Mouse (Mus musculus) embryonic facial prominence, embryonic 13.5 days (tissue): Measurements from ENCODE around the gene Cnih3. TPM values are rescaled to one million over a fixed set of nuclear protein-coding genes. Genes with fewer than 3 reads are reported as not detected.
A peak's percentile ranks its signal among the peaks of the same experiment; 100 is the strongest.

Experiments
- ATAC-seq: fragments of 200-750 bp; cut with Nextera tagmentation; 2 replicates; pipeline ENCODE4 v1.8.0; 2017; ENCODE audit warnings: low read depth; ENCODE audit not compliant: insufficient number of reproducible peaks, insufficient read depth, low FRiP score, low TSS enrichment
- H3K27ac ChIP-seq: fragments of 300-500 bp; sonication (generic); 2 replicates; pipeline ENCODE4 v1.5.1; 2015; ENCODE audit warnings: moderate library complexity, mild to moderate bottlenecking, inconsistent platforms
- H3K27me3 ChIP-seq: fragments of 300-500 bp; sonication (generic); 2 replicates; pipeline ENCODE4 v1.6.1; 2015; ENCODE audit warnings: mild to moderate bottlenecking, inconsistent platforms
- H3K36me3 ChIP-seq: fragments of 300-500 bp; sonication (generic); 2 replicates; pipeline ENCODE4 v1.6.1; 2015; ENCODE audit warnings: mild to moderate bottlenecking, inconsistent platforms
- H3K4me1 ChIP-seq: fragments of 300-500 bp; sonication (generic); 2 replicates; pipeline ENCODE4 v1.6.1; 2015; ENCODE audit warnings: inconsistent platforms
- H3K4me2 ChIP-seq: fragments of 300-500 bp; sonication (generic); 2 replicates; pipeline ENCODE4 v1.6.1; 2015; ENCODE audit warnings: moderate library complexity, mild to moderate bottlenecking, inconsistent platforms
- H3K4me3 ChIP-seq: fragments of 300-500 bp; sonication (generic); 2 replicates; pipeline ENCODE4 v1.5.1; 2015; ENCODE audit warnings: mild to moderate bottlenecking, inconsistent platforms
- H3K9ac ChIP-seq: fragments of 300-500 bp; sonication (generic); 2 replicates; pipeline ENCODE4 v1.6.1; 2015; ENCODE audit warnings: mild to moderate bottlenecking, inconsistent platforms
- H3K9me3 ChIP-seq: fragments of 300-500 bp; sonication (generic); 2 replicates; pipeline ENCODE4 v1.6.1; 2016; ENCODE audit warnings: inconsistent platforms
- WGBS: fragments of 180-500 bp; shearing (Covaris S2); methylation state at CpG from one replicate; pipeline ENCODE4 v1.1.7; 2015; ENCODE audit warnings: mixed read lengths; 5-methylcytosine and 5-hydroxymethylcytosine counted together
- polyA plus RNA-seq: library from polyadenylated mRNA; unstranded; fragments of >200 nt; fragmentation: Nextera tagmentation; extraction: Ambion mirVana; gene quantifications from 2 replicates; pipeline ENCODE4 v1.2.1, GENCODE M21; 2015

Gene Cnih3
- polyA plus RNA-seq, 1 experiment from 2014 or later, result 0.97 TPM

- Histone ChIP-seq H3K4me3 (no peak overlapping the region), H3K27ac (no peak overlapping the region)
Measured at GRCm38 (mm10) chr1:181433263-181433662, 80.8 kb downstream of the Cnih3 start.

DNA sequence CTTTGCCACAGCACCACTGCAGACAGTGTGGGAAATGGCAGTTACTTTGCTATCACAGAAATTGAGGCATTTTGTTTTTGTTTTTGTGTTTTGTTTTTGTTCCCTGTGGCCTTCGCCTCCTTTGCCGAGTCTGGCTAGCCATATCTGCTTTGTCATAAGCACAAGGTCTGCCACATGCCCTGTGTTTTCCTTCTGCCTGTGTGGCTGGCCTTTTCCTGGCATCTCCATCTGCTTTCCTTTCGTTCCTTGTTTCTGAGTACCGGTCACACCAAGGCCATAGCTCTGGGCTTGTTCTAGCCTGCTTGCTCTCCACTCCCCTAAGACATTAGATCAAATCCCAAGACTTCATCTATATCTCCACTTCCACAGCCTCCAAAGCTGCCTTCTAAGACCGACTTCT, 83.0 kb downstream of the Cnih3 start:
- 0 out of 2 replicates have a peak, but pooled peaks cover 4% of the 10 kb centered on the region for H3K4me1 ChIP-seq
- no peaks in the 10 kb centered on the region for H3K36me3 ChIP-seq
- 75% methylated on average over 5 of the region's 5 CpGs for WGBS
- no peak overlapping the region for H3K4me3 ChIP-seq
- H3K27ac ChIP-seq, result no peak overlapping the region
- H3K9me3 ChIP-seq, result no peaks in the 10 kb centered on the region
- H3K27me3 ChIP-seq, result no peaks in the 10 kb centered on the region
- no peak overlapping the region for H3K4me2 ChIP-seq
- no peak overlapping the region for H3K9ac ChIP-seq
- no peak for ATAC-seq

More at GRCm38 (mm10) chr1:181433263-181433662, 80.8 kb downstream of the Cnih3 start:
- WGBS, result 72% methylated on average over 5 of the region's 5 CpGs
- no peaks in the 10 kb centered on the region for H3K36me3 ChIP-seq
- no peak overlapping the region for H3K4me2 ChIP-seq
- H3K9me3 ChIP-seq, result no peaks in the 10 kb centered on the region
- 0 out of 2 replicates have a peak, but pooled peaks cover 4% of the 10 kb centered on the region for H3K4me1 ChIP-seq
- no peaks in the 10 kb centered on the region for H3K27me3 ChIP-seq
- no peak for ATAC-seq
- no peak overlapping the region for H3K9ac ChIP-seq

GRCm38 (mm10) chr1:181440982-181441603, 88.7 kb downstream of the Cnih3 start:
- Histone ChIP-seq H3K36me3 (no peaks in the 10 kb centered on the region), H3K4me3 (no peak overlapping the region), H3K4me2 (no peak overlapping the region), H3K27ac (peak overlapping the region; percentile 78), H3K4me1 (peaks cover 23% of the 10 kb centered on the region), H3K9ac (no peak overlapping the region), H3K27me3 (no peaks in the 10 kb centered on the region), H3K9me3 (no peaks in the 10 kb centered on the region)
- no peak for ATAC-seq
- WGBS, result 75% methylated on average over 8 of the region's 8 CpGs

DNA sequence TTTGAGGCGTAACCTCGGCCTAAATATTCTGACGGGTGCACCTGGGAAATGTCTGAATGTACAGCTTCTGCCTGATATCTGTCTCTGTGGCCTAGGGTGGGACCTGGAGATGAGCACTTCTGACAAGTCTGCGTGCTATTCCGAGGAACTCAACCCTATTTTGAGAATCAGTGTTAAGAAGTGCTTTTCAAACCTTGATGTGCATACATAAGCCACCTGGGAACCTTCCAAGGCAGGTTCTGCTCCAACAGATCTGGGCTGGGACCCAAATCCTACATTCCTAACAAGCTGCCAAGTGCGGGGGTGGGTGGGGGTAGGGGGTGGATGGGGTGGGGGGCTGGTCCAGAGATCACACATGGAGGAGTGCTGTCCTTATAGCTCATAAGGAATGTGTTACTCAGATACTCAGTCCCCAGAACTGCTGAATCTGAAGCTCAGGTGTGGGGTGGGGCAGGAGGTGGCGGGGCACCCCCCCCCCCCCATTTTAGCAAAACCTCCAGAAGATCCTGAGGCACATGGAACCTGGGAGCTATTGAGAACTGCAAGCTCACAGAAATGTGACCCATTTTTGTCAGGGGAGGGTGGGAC, 89.3 kb downstream of the Cnih3 start:
- ATAC-seq, result no peak
- WGBS, result 76% methylated on average over 7 of the region's 7 CpGs
- Histone ChIP-seq H3K4me1 (peaks cover 27% of the 10 kb centered on the region), H3K4me2 (no peak overlapping the region), H3K9me3 (no peaks in the 10 kb centered on the region), H3K27ac (peak overlapping the region; percentile 78), H3K36me3 (no peaks in the 10 kb centered on the region), H3K9ac (no peak overlapping the region), H3K27me3 (no peaks in the 10 kb centered on the region), H3K4me3 (no peak overlapping the region)

GRCm38 (mm10) chr1:181445041-181445440, 92.6 kb downstream of the Cnih3 start:
- ATAC-seq, result no peak
- 94% methylated on average over 5 of the region's 5 CpGs for WGBS

GRCm38 (mm10) chr1:181445630-181446257, 93.3 kb downstream of the Cnih3 start:
- no peak overlapping the region for H3K4me3 ChIP-seq
- H3K27ac ChIP-seq, result peak overlapping the region; percentile 64; the same call in 1 of the 2 replicates
- no peak overlapping the region for H3K9ac ChIP-seq
- no peak overlapping the region for H3K4me2 ChIP-seq
- no peaks in the 10 kb centered on the region for H3K27me3 ChIP-seq
- H3K36me3 ChIP-seq, result no peaks in the 10 kb centered on the region
- ATAC-seq, result no peak
- H3K9me3 ChIP-seq, result no peaks in the 10 kb centered on the region
- 64% methylated on average over 1 of the region's 1 CpGs for WGBS
- H3K4me1 ChIP-seq, result peaks cover 30% of the 10 kb centered on the region

More at GRCm38 (mm10) chr1:181445041-181445440, 92.6 kb downstream of the Cnih3 start:
- Histone ChIP-seq H3K4me3 (no peak overlapping the region), H3K36me3 (no peaks in the 10 kb centered on the region), H3K9me3 (no peaks in the 10 kb centered on the region), H3K9ac (no peak overlapping the region), H3K27me3 (no peaks in the 10 kb centered on the region), H3K4me2 (no peak overlapping the region), H3K27ac (no peak overlapping the region), H3K4me1 (peaks cover 31% of the 10 kb centered on the region)

GRCm38 (mm10) chr1:181446591-181447114, 94.2 kb downstream of the Cnih3 start:
- Histone ChIP-seq H3K4me3 (no peak overlapping the region), H3K27ac (peak overlapping the region; percentile 2; the same call in 1 of the 2 replicates), H3K9me3 (no peaks in the 10 kb centered on the region), H3K9ac (no peak overlapping the region), H3K27me3 (no peaks in the 10 kb centered on the region), H3K4me1 (peaks cover 22% of the 10 kb centered on the region), H3K4me2 (no peak overlapping the region), H3K36me3 (no peaks in the 10 kb centered on the region)
- 0 out of 2 replicates have a peak, but pooled peaks have one; percentile 38 for ATAC-seq
- WGBS, result 71% methylated on average over 6 of the region's 6 CpGs

GRCm38 (mm10) chr1:181447576-181447975, 95.1 kb downstream of the Cnih3 start:
- no peak overlapping the region for H3K4me2 ChIP-seq
- no peak overlapping the region for H3K9ac ChIP-seq
- no peaks in the 10 kb centered on the region for H3K27me3 ChIP-seq
- WGBS, result 85% methylated on average over 4 of the region's 4 CpGs
- no peak overlapping the region for H3K27ac ChIP-seq
- H3K4me1 ChIP-seq, result peaks cover 15% of the 10 kb centered on the region
- H3K36me3 ChIP-seq, result no peaks in the 10 kb centered on the region
- ATAC-seq, result no peak
- H3K9me3 ChIP-seq, result no peaks in the 10 kb centered on the region
- no peak overlapping the region for H3K4me3 ChIP-seq

DNA sequence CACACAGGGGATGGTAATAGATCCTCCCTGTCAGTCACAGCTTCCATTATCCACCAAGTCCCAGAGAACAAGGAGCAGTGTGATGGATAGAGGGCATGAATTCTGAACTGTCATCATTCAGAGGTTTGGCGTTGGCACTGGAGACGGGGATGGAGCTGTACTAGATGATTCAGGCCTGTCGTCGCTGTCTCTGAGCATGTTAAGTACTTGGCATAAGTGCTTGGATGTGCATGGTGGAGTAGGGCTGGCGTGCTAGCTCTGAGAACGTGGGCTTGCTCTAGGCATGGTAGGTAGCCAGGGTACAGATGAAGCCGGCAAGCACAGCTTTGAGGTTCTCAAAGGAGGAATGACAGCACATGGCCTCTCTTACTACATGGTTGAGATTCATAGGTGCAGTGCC, 95.6 kb downstream of the Cnih3 start:
- peaks cover 14% of the 10 kb centered on the region for H3K4me1 ChIP-seq
- no peak overlapping the region for H3K27ac ChIP-seq
- no peak; the same call in 1 of the 2 replicates for ATAC-seq
- WGBS, result 88% methylated on average over 7 of the region's 7 CpGs
- no peaks in the 10 kb centered on the region for H3K9me3 ChIP-seq
- H3K9ac ChIP-seq, result no peak overlapping the region
- H3K4me2 ChIP-seq, result no peak overlapping the region
- no peak overlapping the region for H3K4me3 ChIP-seq
- no peaks in the 10 kb centered on the region for H3K36me3 ChIP-seq
- H3K27me3 ChIP-seq, result no peaks in the 10 kb centered on the region

DNA sequence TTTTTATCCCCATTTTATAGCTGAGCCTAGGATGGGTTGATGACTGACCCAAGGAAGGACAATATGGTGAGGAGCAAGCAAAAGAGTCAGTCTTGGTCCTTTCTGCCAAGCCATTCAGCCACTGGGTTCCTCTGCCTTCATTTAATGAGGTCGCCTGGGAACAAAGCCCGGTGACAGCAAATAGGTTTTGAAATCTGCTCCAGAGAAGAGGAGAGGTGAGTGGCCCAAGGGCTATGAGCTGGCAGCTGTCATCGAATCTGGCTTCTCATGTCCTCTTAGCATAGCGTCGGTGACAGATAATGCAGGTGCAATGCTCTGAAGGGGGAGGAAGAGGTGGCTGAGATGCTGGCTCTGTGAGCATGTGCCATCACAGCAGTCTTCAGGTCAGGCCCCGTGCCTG, 100.7 kb downstream of the Cnih3 start:
- H3K4me3 ChIP-seq, result no peak overlapping the region
- no peak for ATAC-seq
- H3K27ac ChIP-seq, result no peak overlapping the region
- 86% methylated on average over 6 of the region's 6 CpGs for WGBS
- H3K9me3 ChIP-seq, result no peaks in the 10 kb centered on the region
- no peaks in the 10 kb centered on the region for H3K36me3 ChIP-seq
- H3K9ac ChIP-seq, result no peak overlapping the region
- no peaks in the 10 kb centered on the region for H3K27me3 ChIP-seq
- no peaks in the 10 kb centered on the region for H3K4me1 ChIP-seq
- H3K4me2 ChIP-seq, result no peak overlapping the region

DNA sequence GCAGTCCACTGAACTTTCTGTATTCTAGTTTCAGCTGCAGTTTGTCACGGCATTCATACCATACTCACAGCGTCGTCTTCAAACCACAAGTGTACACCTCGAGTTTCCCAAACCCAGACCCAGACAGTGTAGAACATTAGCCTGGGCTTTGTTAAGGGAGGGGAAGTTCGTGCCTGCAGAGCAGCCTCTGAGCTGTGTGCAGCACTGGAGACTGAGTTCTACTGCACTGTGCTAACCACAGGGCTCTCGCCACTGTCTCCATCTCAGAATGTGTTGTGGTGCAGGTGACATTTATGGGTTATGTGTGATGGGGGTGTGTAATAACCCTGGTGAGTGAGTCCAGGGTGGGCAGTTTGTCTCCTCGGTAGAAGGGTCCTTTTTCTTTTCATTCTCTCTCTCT, 104.5 kb downstream of the Cnih3 start:
- no peaks in the 10 kb centered on the region for H3K9me3 ChIP-seq
- H3K4me1 ChIP-seq, result peaks cover 7% of the 10 kb centered on the region
- H3K36me3 ChIP-seq, result no peaks in the 10 kb centered on the region
- H3K27ac ChIP-seq, result no peak overlapping the region
- no peak overlapping the region for H3K9ac ChIP-seq
- 73% methylated on average over 7 of the region's 7 CpGs for WGBS
- H3K4me3 ChIP-seq, result no peak overlapping the region
- no peak overlapping the region for H3K4me2 ChIP-seq
- no peak for ATAC-seq
- no peaks in the 10 kb centered on the region for H3K27me3 ChIP-seq
